Mouse (Mus musculus) spleen, adult 2 months (tissue): Measurements from ENCODE around the gene Hist1h2af.

ENCODE experiments used
- CTCF ChIP-seq: fragments of 200-500 bp; IDR thresholded peaks from 2 replicates; pipeline ENCODE4 v1.5.1; 2011; ENCODE audit warnings: mild to moderate bottlenecking, inconsistent platforms; ENCODE audit not compliant: insufficient read depth, insufficient read length, insufficient replicate concordance; ENCODE audit errors: extremely low read depth
- POLR2A ChIP-seq: fragments of 200-500 bp; IDR thresholded peaks from 2 replicates; pipeline ENCODE4 v1.6.1; 2011; ENCODE audit warnings: low read depth, low read length, inconsistent platforms

DNA sequence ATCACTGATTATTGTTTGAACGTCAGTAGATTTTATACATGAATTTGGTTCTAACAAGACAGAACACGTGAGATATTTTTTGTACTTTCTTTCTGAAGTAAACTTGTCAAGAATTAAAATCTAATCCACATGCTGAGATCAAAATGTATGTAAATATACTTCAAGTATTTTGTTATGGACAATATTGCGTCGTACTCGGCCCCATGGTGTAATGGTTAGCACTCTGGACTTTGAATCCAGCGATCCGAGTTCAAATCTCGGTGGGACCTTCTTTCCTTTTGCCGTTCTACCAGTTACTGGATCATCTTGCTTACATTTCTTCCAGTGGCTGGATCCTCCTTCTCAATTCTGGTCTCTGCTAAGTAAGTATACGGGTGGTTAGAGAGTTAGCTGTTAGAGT is 14.3 kb upstream of the Hist1h2af start:
- no peak for TF ChIP-seq POLR2A
- TF ChIP-seq CTCF = no peak
